Mouse (Mus musculus): ENCODE measurements around the gene Gdpd3. TPM values are rescaled to one million over a fixed set of nuclear protein-coding genes. Genes with fewer than 3 reads are reported as not detected.

The Gdpd3 gene
- polyA plus RNA-seq, 1 experiment from 2014 or later: 1.4 TPM

Other genes starting within 250 kb of the Gdpd3 start
- gene Eif3c, start 199.9 kb upstream of the Gdpd3 start, polyA plus RNA-seq (2014; fragmentation: Nextera tagmentation; extraction: Ambion mirVana): 129 and 133 TPM in 2 replicates
- gene Apobr, start 181.4 kb upstream of the Gdpd3 start, polyA plus RNA-seq (2014; fragmentation: Nextera tagmentation; extraction: Ambion mirVana): 0.13 and 0.31 TPM in 2 replicates
- gene Cln3, start 180.5 kb upstream of the Gdpd3 start, polyA plus RNA-seq (2014; fragmentation: Nextera tagmentation; extraction: Ambion mirVana): 16.3 and 19.7 TPM in 2 replicates
- not detected in 2 replicates for gene Il27, start 171.4 kb upstream of the Gdpd3 start, polyA plus RNA-seq (2014; fragmentation: Nextera tagmentation; extraction: Ambion mirVana)
- gene Nupr1, start 135.5 kb upstream of the Gdpd3 start, polyA plus RNA-seq (2014; fragmentation: Nextera tagmentation; extraction: Ambion mirVana): 1.2 and 2.8 TPM in 2 replicates
- gene Sgf29, start 117.0 kb upstream of the Gdpd3 start, polyA plus RNA-seq (2014; fragmentation: Nextera tagmentation; extraction: Ambion mirVana): 24.7 and 28.9 TPM in 2 replicates
- 2.4 and 2.5 TPM in 2 replicates for gene Sult1a1, start 89.9 kb upstream of the Gdpd3 start, polyA plus RNA-seq (2014; fragmentation: Nextera tagmentation; extraction: Ambion mirVana)
- 120 and 126 TPM in 2 replicates for gene Bola2, start 70.9 kb upstream of the Gdpd3 start, polyA plus RNA-seq (2014; fragmentation: Nextera tagmentation; extraction: Ambion mirVana)
- 6.1 and 6.7 TPM in 2 replicates for gene Slx1b, start 70.5 kb upstream of the Gdpd3 start, polyA plus RNA-seq (2014; fragmentation: Nextera tagmentation; extraction: Ambion mirVana)
- 13.1 and 13.8 TPM in 2 replicates for gene Coro1a, start 58.5 kb upstream of the Gdpd3 start, polyA plus RNA-seq (2014; fragmentation: Nextera tagmentation; extraction: Ambion mirVana)
- 48.2 and 52.1 TPM in 2 replicates for gene Mapk3, start 6.7 kb upstream of the Gdpd3 start, polyA plus RNA-seq (2014; fragmentation: Nextera tagmentation; extraction: Ambion mirVana)
- gene Ypel3, start 10.6 kb downstream of the Gdpd3 start, polyA plus RNA-seq (2014; fragmentation: Nextera tagmentation; extraction: Ambion mirVana): 79.6 and 84.9 TPM in 2 replicates
- gene Tbx6, start 15.1 kb downstream of the Gdpd3 start, polyA plus RNA-seq (2014; fragmentation: Nextera tagmentation; extraction: Ambion mirVana): 0.31 and 0.45 TPM in 2 replicates
- gene Ppp4c, start 26.2 kb downstream of the Gdpd3 start, polyA plus RNA-seq (2014; fragmentation: Nextera tagmentation; extraction: Ambion mirVana): 204 and 213 TPM in 2 replicates
- 0.40 and 0.41 TPM in 2 replicates for gene Fam57b, start 31.3 kb downstream of the Gdpd3 start, polyA plus RNA-seq (2014; fragmentation: Nextera tagmentation; extraction: Ambion mirVana)
- gene 4930451I11Rik, start 65.3 kb downstream of the Gdpd3 start, polyA plus RNA-seq (2014; fragmentation: Nextera tagmentation; extraction: Ambion mirVana): not detected in 2 replicates
- 0.17 and 0.96 TPM in 2 replicates for gene Doc2a, start 81.1 kb downstream of the Gdpd3 start, polyA plus RNA-seq (2014; fragmentation: Nextera tagmentation; extraction: Ambion mirVana)
- 15.5 and 17.0 TPM in 2 replicates for gene Hirip3, start 95.6 kb downstream of the Gdpd3 start, polyA plus RNA-seq (2014; fragmentation: Nextera tagmentation; extraction: Ambion mirVana)
- 69.8 and 76.1 TPM in 2 replicates for gene Ino80e, start 96.0 kb downstream of the Gdpd3 start, polyA plus RNA-seq (2014; fragmentation: Nextera tagmentation; extraction: Ambion mirVana)
- gene Taok2, start 118.4 kb downstream of the Gdpd3 start, polyA plus RNA-seq (2014; fragmentation: Nextera tagmentation; extraction: Ambion mirVana): 19.4 and 25.9 TPM in 2 replicates
- gene Tmem219, start 156.6 kb downstream of the Gdpd3 start, polyA plus RNA-seq (2014; fragmentation: Nextera tagmentation; extraction: Ambion mirVana): 13.5 and 18.3 TPM in 2 replicates
- 11.5 and 12.6 TPM in 2 replicates for gene Kctd13, start 162.5 kb downstream of the Gdpd3 start, polyA plus RNA-seq (2014; fragmentation: Nextera tagmentation; extraction: Ambion mirVana)
- 0.23 TPM in 1 of 2 replicates, not detected in the other for gene Asphd1, start 183.2 kb downstream of the Gdpd3 start, polyA plus RNA-seq (2014; fragmentation: Nextera tagmentation; extraction: Ambion mirVana)
- gene Sez6l2, start 184.2 kb downstream of the Gdpd3 start, polyA plus RNA-seq (2014; fragmentation: Nextera tagmentation; extraction: Ambion mirVana): 0.20 and 0.31 TPM in 2 replicates
- gene Cdipt, start 209.6 kb downstream of the Gdpd3 start, polyA plus RNA-seq (2014; fragmentation: Nextera tagmentation; extraction: Ambion mirVana): 62.8 and 63.0 TPM in 2 replicates
- gene Cdiptos, start 209.8 kb downstream of the Gdpd3 start, polyA plus RNA-seq (2014; fragmentation: Nextera tagmentation; extraction: Ambion mirVana): 1.1 and 1.2 TPM in 2 replicates
- gene Mvp, start 248.3 kb downstream of the Gdpd3 start, polyA plus RNA-seq (2014; fragmentation: Nextera tagmentation; extraction: Ambion mirVana): 8.2 and 8.5 TPM in 2 replicates

Measured in heart, embryonic 11.5 days (tissue).